Mouse (Mus musculus): ENCODE data around the gene Hes2. TPM values are rescaled to one million over a fixed set of nuclear protein-coding genes. Genes with fewer than 3 reads are reported as not detected.

Hes2 gene
- polyA plus RNA-seq, 1 experiment from 2014 or later = 0.61 TPM

Other genes with a start within 250 kb of the Hes2 start
- gene Dnajc11, start 225.2 kb upstream of the Hes2 start, polyA plus RNA-seq (2015; fragmentation: Nextera tagmentation; extraction: Ambion mirVana) = 58.9 and 64.4 TPM in 2 replicates
- gene Thap3, start 169.9 kb upstream of the Hes2 start, polyA plus RNA-seq (2015; fragmentation: Nextera tagmentation; extraction: Ambion mirVana) = 40.7 and 41.1 TPM in 2 replicates
- gene Phf13, start 162.6 kb upstream of the Hes2 start, polyA plus RNA-seq (2015; fragmentation: Nextera tagmentation; extraction: Ambion mirVana) = 28.5 and 29.7 TPM in 2 replicates
- 15.3 and 16.1 TPM in 2 replicates for gene Klhl21, start 150.1 kb upstream of the Hes2 start, polyA plus RNA-seq (2015; fragmentation: Nextera tagmentation; extraction: Ambion mirVana)
- gene Zbtb48, start 131.2 kb upstream of the Hes2 start, polyA plus RNA-seq (2015; fragmentation: Nextera tagmentation; extraction: Ambion mirVana) = 19.0 and 21.2 TPM in 2 replicates
- 0.40 and 0.42 TPM in 2 replicates for gene Tas1r1, start 120.3 kb upstream of the Hes2 start, polyA plus RNA-seq (2015; fragmentation: Nextera tagmentation; extraction: Ambion mirVana)
- 29.4 and 31.1 TPM in 2 replicates for gene Nol9, start 119.5 kb upstream of the Hes2 start, polyA plus RNA-seq (2015; fragmentation: Nextera tagmentation; extraction: Ambion mirVana)
- 18.9 and 22.3 TPM in 2 replicates for gene Plekhg5, start 86.4 kb upstream of the Hes2 start, polyA plus RNA-seq (2015; fragmentation: Nextera tagmentation; extraction: Ambion mirVana)
- gene Tnfrsf25, start 42.9 kb upstream of the Hes2 start, polyA plus RNA-seq (2015; fragmentation: Nextera tagmentation; extraction: Ambion mirVana) = 1.1 and 1.5 TPM in 2 replicates
- gene Espn, start 6.5 kb upstream of the Hes2 start, polyA plus RNA-seq (2015; fragmentation: Nextera tagmentation; extraction: Ambion mirVana) = 11.4 and 13.4 TPM in 2 replicates
- gene Acot7, start 19.3 kb downstream of the Hes2 start, polyA plus RNA-seq (2015; fragmentation: Nextera tagmentation; extraction: Ambion mirVana) = 67.6 and 72.5 TPM in 2 replicates
- 14.9 and 15.2 TPM in 2 replicates for gene Gpr153, start 115.4 kb downstream of the Hes2 start, polyA plus RNA-seq (2015; fragmentation: Nextera tagmentation; extraction: Ambion mirVana)
- gene Hes3, start 132.8 kb downstream of the Hes2 start, polyA plus RNA-seq (2015; fragmentation: Nextera tagmentation; extraction: Ambion mirVana) = not detected in 2 replicates
- gene Icmt, start 138.4 kb downstream of the Hes2 start, polyA plus RNA-seq (2015; fragmentation: Nextera tagmentation; extraction: Ambion mirVana) = 25.2 and 26.0 TPM in 2 replicates
- 2.9 and 3.3 TPM in 2 replicates for gene Rnf207, start 160.1 kb downstream of the Hes2 start, polyA plus RNA-seq (2015; fragmentation: Nextera tagmentation; extraction: Ambion mirVana)
- 354 and 364 TPM in 2 replicates for gene Rpl22, start 166.9 kb downstream of the Hes2 start, polyA plus RNA-seq (2015; fragmentation: Nextera tagmentation; extraction: Ambion mirVana)
- gene Chd5, start 179.8 kb downstream of the Hes2 start, polyA plus RNA-seq (2015; fragmentation: Nextera tagmentation; extraction: Ambion mirVana) = 0.03 and 0.10 TPM in 2 replicates

Data from lung, embryonic 15.5 days (tissue).